Mouse (Mus musculus) layer of hippocampus, adult 18-20 months (tissue): ENCODE measurements at regions not wholly inside any gene's neighbourhood (a gene's known extent, or its start where the extent isn't known, plus 50 kb on each side); places are given as distances from the start of the nearest gene placed in this dataset.
A peak's percentile ranks its signal among the peaks of the same experiment; 100 is the strongest.
"Not testable (repeated sequence)": the region's sequence is repeated elsewhere in the genome, so short reads cannot be mapped to it uniquely, and the experiment has no call there.

Source experiments
- DNase-seq, 2 experiments: peaks; one replicate each; pipeline ENCODE4 v3.0.0; 2022; ENCODE audit warnings: low spot score in 2 of 2

DNA sequence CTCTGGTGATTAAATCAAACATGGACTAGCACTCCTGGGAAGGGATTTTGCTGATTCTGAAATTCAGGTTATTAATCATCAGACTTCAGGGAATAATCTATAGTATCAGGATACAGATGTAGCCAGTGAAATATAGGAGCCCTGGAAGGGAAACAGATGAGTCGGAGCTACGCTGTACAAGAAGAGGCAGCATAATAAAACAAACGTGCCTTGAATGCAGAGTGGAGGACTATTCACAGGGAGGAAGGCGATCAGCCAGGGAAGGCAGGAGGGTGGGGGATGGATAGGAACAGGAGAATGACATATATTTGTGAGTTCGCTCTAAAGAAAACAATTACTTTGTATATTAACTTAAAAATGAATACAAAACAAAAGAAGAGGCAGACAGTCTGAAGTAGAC is 286.6 kb upstream of the Got2 start:
- DNase-seq: no peak

DNA sequence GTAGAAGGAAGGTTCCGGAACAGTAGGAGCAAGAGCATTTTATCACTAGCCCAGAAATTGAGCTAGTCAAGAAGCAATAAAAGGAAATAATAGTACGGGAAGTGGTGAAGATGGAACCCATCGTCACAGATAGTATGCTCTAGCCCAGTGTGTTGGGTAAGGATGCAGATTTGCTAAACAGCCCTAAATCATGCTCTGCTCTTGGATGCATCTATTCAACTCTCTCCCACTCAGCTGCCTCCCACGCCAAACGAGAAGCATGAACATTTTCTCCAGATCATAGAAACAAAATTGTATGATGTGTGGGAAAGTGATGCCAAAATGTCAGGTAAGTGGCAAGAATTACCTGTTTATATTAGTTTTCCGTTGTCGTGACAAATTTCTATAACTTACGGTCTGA is 276.6 kb upstream of the Got2 start:
- DNase-seq: peak in 1 of 2 experiments; percentile 25

DNA sequence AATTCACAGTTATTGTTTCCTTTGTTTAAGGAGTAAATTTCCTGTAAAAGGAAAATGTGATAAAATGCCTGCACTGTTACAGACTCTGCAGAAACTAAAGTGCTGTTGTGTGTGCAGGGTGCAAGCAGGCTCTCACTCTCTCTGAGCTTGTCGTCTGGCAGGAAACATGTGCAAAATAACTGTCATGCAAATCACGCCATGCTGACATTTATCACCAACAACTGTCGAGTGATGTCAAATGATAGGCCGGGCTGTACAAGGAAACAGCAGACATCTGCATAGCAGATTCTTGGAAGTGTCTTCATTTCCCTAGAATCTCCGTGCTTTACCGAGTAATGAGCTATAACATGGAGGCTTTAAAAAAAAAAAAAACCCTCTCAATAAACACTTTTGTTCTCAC is 271.6 kb upstream of the Got2 start:
- DNase-seq: peak in 1 of 2 experiments; percentile 20

DNA sequence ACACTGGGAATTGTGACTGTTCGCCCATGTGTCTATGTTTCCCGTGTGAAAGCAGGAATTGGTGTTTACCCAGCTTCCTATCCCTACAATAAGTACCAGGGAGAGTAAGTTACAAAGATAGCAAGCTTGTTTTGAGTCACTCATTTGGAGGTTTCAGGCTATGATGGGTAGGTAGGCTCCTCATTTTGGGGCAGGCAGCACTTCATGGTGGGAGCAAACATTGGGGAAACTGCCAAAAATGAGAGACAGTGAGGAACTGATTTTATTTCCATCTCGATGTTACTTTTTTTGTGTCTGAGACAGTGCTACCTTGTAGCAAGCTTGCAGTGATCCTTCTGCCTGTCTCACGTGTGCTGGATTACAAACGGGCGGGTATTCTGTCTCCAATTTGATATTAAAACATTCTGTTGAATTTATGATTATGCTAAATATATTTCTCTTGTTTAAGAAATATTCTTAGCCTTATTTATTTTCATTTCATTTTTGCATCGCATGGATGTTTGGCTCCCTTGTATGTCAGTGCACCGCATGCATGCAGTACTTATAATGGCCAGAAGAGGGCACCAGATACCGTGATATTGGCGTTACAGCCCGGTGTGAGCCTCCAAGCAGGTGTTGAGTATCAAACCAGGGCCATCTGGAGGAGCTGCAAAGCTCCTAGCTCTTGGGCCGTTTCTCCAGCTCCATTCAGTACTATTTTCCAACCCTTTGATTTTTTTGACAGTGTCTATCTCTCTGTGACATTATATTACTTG is 264.3 kb upstream of the Got2 start:
- DNase-seq: peak; percentile 22 to 71

DNA sequence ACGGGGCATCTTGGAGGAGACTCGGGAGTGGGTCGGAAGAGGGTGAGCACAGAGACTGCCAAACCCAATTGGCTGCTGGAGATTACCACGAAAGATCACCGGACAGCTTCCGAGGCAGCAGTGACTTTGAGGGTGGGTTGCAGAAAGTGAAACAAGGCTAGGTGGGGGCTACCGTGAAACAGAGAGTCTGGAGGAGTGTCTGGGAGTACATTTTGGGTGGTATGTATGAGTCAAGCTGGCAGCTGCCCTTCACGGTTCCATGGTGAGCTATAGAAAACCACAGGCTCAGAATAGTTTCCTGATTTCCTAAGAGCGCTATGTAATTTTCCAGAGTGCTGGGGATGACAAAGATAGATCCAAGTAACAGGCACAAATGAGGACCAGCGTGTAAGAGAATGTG is 263.7 kb upstream of the Got2 start:
- DNase-seq: peak in 1 of 2 experiments; percentile 32

DNA sequence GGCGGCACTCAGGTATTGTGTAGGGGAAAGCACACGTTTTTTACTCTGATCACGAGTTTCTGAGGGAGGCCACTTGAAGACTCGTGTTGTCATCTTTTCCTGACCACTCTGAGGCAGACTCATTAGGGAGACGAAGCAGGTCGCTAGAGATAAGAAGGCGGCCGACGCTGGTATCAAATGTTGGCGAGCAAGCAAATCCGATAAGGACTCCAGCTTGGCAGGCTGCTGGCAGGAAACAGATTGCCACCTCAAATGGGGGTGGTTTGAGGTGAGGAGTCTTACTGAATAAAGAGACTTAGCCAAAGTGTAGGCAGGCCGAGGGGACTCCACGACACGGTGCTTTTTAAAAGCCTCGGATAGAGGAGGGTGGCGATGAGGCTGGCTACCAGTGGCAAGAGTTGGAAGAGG is 262.7 kb upstream of the Got2 start:
- peak; percentile 22 to 37 for DNase-seq

DNA sequence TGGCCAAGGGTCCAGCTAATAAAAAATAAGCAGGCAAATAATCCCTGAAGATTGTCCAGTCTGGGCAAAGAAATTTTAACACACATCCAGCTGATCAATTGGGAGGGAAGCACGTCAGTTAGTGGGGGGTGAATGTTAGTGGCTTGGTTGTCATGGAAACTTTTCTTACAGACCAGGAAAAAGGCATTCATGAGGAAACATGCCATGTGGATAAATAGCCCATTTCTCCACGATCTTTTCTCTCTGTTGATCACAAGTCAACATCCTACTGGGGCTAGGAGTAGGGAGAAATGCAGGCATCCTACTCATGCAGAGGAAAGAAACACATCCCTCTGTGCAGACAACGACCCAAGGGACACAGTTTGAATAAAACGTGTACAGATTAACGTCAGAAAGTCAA is 243.8 kb upstream of the Got2 start:
- no peak for DNase-seq

DNA sequence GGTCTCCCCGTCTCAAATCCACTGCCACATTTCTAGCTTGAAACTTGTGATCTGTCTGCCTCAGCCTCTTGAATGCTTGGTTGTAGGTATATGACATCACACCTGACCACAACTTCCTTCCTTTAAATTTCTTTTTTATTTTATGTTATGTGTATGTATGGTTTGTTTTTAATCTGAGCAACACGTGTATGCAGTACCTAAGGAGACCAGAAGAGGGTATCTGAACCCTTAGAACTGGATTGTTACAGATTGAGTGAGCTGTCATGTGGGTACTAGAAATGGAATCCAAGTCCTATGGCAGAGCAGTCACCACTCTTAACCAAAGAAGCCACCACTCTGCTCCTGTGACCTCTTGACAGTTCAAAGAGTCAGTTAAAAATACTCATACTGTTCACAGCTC is 240.0 kb upstream of the Got2 start:
- no peak for DNase-seq

DNA sequence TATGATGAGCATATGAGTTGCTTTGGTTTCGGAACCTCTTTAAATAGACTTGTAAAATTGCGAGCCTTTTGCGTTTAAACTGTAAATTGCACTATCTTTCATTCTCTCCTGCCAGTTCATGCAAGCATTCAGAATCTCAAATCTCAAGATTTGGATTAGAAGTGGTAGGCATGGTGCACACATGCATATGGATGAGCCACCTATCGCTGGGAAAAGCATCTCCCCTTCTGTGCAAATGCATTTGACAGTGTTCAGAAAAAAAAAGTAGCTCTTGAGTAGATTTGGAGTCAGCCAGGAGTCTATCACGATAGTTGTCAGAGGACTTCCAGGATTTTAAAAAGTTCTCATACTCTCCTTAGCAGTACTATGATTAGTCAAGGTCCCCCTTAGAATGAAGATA is 212.5 kb upstream of the Got2 start:
- DNase-seq: no peak

DNA sequence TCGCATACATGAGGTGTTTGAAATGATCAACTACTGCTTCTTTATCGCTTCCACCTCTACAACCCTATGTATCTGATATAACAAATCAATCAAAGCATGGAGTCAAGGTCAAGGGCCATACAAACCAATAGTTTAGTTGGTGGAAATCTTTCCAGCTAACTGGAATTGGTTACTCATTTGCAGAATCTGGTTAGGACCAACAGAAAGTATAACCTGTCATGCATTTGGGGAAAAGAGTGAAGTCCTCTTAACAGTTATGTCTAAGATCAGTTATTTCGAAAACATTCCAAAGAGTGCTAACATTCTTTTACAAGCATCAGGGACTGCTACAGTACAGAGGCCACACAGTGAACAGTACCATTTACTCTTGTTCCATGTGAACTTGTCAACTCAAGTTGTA is 204.6 kb upstream of the Got2 start:
- DNase-seq: no peak

DNA sequence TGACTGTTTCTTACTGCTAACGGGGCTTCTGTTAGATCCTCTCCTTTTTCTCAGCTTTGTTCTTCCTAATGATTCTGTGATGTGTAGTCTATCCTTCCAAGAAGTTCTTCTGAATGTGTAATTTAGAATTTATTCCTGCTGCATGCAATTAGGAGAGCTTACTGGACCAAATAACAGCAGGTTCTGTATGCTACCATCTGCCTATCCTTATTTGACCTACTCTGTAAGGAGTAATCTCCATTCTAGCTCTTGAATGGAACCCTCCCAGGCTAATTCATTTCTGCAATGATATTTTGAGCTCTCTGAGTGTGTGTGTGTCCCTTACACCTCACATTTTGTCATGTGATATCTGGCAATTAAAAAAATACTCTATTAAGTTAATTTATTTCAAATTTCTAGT is 201.9 kb upstream of the Got2 start:
- DNase-seq: no peak

DNA sequence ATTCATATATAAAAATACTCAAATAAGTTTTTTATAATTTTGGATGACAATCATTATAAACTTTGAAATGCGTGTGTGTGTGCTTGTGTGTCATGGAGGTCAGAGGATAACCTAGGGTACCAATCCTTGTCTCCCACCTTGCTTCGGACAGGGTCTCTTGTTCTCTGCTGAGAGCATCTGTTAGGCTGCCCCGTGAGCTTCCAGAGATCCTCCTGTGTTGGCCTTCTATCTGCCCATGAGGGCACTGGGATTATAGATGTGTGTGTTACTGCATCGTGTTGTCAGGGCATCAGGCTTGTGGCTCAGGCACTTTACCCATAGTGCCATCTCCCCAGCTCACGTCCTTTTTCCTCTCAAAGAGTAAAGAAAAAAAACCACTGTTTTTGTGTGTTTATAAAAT is 180.0 kb upstream of the Got2 start:
- no peak for DNase-seq

DNA sequence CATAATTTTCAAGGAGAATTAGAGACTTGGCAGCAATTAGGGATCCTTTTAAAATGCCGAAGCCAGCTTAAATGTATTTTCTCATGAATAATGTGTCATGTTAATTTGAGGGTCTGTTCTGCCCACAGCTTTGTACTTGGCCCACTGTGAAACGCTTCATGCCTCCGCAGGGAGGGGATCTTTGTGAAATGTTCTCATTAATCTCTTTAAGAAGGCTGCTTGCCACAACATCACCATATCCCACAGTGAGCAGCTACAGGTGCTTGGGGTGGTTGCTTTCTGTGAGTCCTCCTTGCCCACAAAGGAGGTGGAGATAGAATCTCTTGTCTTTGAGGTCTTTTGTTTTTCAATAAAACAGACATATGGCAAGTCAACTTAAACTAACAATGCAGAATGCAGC is 159.3 kb upstream of the Got2 start:
- DNase-seq: peak in 1 of 2 experiments; percentile 9

DNA sequence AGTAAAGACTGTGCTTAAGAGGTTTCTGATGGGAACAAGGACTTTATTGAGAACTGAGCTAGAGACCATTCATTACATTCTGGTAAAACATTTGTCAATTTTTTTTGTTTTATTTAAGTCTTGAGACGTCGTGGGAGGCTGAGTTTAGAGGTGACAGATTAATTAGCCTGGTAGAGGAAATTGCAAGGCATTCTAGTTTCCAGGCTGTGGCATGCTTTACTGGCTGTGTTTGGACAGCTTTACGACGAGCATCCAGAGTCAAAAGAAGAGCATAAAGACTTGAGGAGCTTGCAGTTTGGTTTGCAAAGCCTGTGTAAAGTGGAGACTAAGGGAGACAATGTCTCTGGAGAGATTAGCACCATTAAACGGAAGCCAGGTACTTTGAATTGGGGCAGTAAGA is 154.0 kb upstream of the Got2 start:
- no peak for DNase-seq

DNA sequence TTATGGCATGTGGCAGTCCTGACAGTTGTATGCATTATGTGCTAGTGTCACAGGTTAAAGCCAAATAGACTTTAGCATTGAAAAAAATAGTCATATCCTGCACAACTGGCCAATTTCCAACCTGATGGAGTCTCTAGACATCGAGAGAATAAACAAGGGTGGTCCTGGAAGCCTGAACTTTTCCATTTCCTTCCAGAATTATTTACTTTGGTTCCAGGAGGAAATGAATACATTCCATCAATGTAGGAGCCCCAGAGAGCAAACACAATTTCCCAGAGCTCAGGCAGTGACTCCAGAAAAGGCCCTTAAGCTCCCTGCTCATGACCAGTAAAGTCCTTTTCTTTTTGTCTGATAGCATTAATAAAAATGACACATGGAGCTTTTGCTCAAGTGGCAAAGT is 151.9 kb upstream of the Got2 start:
- no peak for DNase-seq

DNA sequence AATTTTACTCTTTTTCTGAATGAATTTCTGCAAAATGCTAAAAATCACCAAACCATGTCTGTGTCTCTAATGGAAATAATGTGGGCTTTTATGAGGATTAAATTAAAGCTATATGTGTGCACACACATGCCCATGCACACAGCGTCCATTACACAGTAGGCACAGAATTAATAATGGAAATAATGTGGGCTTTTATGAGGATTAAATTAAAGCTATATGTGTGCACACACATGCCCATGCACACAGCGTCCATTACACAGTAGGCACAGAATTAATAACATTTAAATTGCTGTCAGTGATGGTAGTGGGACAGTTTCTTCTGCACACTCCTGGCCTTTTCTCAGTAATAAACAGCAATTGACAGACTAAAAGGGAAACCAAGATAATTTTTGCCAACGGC is 130.4 kb upstream of the Got2 start:
- not testable (repeated sequence) for DNase-seq

DNA sequence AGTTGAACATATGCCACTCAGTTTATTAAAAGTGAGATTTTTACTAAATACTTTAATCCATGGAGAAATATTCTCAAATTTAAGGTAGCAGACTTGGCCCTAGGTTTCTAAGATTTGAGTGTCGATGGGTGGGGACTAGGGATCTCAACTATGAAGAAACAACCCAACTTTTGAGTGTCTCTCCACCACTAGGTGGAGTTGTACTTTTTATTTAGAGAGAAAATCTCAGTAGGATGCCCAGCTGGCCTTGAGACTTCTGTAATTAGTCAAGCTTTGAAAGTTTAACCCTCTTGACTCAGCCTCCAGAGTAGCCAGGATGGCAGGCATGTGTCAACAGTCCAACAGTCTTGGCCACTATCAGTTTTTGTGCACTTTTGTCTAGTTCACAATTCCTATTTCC is 123.7 kb upstream of the Got2 start:
- no peak for DNase-seq

DNA sequence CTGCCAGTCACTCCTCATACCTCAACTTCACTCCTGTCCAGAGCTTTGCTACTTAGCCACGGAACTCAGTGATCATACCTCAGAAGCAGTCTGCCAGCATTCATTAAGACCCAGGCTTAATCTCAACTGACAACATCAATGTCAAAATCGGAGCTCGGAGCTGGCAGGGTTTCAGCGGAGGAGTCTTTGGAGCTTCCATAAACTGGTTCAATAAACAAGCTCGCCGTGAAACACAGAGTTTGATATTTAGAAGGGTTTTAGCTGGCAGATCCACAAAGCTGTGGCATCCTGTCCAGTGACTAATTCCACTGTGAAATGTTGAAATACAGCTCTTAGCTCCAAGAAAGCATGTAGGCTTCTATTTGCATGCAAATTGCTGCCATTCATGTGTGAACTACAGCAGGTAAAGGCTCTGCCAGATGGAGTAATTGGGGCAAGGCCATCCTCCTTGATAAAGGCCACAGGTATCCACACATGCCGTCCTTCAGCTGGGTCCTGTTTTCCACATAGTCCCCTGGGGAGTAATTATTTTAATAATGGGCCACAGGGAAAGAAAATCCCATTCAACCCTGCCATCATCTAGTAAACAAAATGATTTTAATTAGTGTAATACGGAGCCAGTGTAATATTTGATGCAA is 103.6 kb upstream of the Got2 start:
- DNase-seq: no peak

DNA sequence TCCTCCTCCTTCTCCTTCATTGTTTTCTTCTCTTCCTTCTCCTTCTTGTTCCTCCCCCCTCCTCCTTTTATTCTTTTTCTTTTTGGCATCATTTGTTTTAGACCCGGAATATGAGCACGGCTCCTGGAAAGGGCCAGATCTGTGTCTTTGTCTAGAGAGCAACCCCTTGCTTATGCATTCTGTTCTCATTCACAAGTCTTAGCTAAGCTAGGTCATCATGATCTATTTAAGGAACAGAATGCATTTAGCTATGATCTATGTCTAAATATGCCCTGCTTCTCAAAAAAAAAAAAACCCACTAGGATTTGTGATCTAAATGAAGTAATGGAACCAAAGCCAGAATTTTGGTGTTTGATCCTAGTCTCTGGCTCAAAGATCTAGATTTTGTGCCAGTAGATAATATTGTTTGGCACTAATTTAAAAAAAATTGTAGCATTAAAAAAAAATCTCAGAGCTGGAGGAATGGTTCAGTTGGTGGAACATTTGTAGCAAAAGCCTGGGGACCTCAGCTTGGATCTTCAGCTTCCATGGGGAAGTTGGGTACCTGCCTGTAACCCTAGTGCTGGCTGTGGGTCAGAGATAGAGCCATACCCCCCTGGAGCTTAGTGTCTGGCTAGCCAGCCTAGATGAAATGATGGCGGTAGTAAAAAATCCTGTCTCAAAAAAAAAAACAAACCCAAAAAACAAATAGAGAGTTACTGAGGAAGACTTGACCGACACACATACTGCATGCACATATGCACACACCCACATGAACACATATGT is 100.5 kb upstream of the Got2 start:
- no peak for DNase-seq

DNA sequence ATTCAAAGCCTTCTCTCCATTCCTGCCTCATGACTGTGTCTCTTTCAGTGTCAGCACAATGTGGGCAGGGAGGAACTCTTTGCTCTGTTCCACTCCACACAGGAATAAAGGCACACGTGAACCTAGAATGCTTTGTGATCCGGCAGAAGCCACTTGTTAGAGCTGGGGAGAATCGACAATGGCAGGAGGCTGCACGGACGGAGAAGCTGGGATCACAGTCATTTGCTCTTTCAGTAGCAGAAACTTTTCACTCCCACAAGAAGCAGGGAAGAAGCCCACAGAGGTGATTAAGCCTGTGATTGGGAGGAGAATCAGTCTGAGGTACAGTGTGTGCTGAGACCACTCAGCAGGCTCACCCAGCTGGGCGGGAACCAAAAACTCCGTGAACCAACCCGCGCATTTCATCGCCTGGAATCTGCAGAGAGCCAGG is 98.7 kb upstream of the Got2 start:
- peak in 1 of 2 experiments; percentile 4 for DNase-seq

DNA sequence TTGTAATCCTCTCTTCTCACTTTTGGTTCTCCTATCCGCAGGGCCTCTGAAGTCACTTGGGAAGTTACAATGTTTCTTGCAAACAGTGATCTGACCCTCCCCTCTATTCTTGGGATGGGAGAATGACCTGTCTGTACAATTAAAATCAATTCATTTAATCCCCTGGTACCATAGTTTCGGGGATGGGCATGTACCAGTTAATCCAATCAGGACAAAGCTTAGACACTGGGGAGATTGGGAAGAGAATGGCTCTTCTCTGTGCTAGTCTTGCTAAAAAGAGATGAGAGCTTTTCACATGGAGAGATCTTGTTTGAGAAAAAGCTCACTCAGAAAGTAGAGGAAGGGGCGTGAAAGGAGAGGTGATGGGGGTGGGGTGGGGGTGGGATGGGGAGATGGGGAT is 98.1 kb upstream of the Got2 start:
- DNase-seq: no peak

DNA sequence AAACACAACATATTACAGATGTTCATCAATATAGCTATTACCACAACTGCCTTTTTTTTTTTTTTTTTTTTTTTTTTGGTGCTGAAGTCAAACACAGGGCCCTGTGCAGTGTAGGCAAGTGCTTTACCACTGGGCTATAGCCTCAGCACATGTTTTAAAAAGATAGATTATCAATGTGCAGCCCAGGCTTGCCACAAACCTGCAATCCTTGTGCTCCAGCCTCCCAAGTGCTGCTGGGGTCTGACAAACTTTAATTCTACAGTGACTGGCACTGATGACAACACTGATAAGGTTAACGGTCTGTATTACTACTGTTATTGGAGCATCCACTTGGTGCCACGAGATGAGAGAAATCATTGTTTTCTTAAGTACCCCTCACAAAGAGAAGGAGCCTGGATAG is 95.3 kb upstream of the Got2 start:
- DNase-seq: no peak
